Mouse (Mus musculus) splenic B cell, adult 2 months (primary cell): ENCODE measurements around the gene Hibadh.

Experiments
- DNase-seq: peaks from one replicate; pipeline ENCODE4 v3.0.0-alpha.2; 2011; ENCODE audit warnings: low read depth, low spot score
- H3K27me3 ChIP-seq: 2 replicates; pipeline ENCODE4 v1.6.1; 2012; ENCODE audit warnings: mild to moderate bottlenecking, low read length, moderate library complexity, mixed read lengths; ENCODE audit not compliant: control insufficient read depth, poor library complexity, insufficient read depth, severe bottlenecking
- H3K36me3 ChIP-seq: 2 replicates; pipeline ENCODE4 v1.6.1; 2012; ENCODE audit warnings: mild to moderate bottlenecking, low read length, moderate library complexity, mixed read lengths; ENCODE audit not compliant: control insufficient read depth, poor library complexity, insufficient read depth, severe bottlenecking

The Hibadh gene

GRCm38 (mm10) chr6:52507946-52508345 lies 132.2 kb downstream of the Hibadh start:
- Histone ChIP-seq H3K36me3 (no peaks in the 10 kb centered on the region), H3K27me3 (no peaks in the 10 kb centered on the region)
- DNase-seq: no peak

GRCm38 (mm10) chr6:52507171-52507570 lies 133.0 kb downstream of the Hibadh start:
- DNase-seq: no peak
- Histone ChIP-seq H3K27me3 (no peaks in the 10 kb centered on the region), H3K36me3 (no peaks in the 10 kb centered on the region)

- no peak for DNase-seq
- Histone ChIP-seq H3K36me3 (no peaks in the 10 kb centered on the region), H3K27me3 (no peaks in the 10 kb centered on the region)
Observed at GRCm38 (mm10) chr6:52505777-52506755, 134.1 kb downstream of the Hibadh start.

- no peak for DNase-seq
- H3K36me3 ChIP-seq: no peaks in the 10 kb centered on the region
- H3K27me3 ChIP-seq: no peaks in the 10 kb centered on the region
Observed at GRCm38 (mm10) chr6:52504676-52505460, 135.3 kb downstream of the Hibadh start.

- Histone ChIP-seq H3K36me3 (no peaks in the 10 kb centered on the region), H3K27me3 (no peaks in the 10 kb centered on the region)
- DNase-seq: no peak
Observed at GRCm38 (mm10) chr6:52502986-52503385, 137.2 kb downstream of the Hibadh start.

GRCm38 (mm10) chr6:52501479-52501878 lies 138.7 kb downstream of the Hibadh start:
- DNase-seq: no peak
- no peaks in the 10 kb centered on the region for H3K36me3 ChIP-seq
- H3K27me3 ChIP-seq: no peaks in the 10 kb centered on the region
